Mouse (Mus musculus) liver, embryonic 14.5 days (tissue): Measurements from ENCODE around the gene Il6ra. TPM values are rescaled to one million over a fixed set of nuclear protein-coding genes. Genes with fewer than 3 reads are reported as not detected.
A peak's percentile ranks its signal among the peaks of the same experiment; 100 is the strongest.

Source experiments
- ATAC-seq: fragments of 200-750 bp; cut with Nextera tagmentation; 2 replicates; pipeline ENCODE4 v1.8.0; 2017; ENCODE audit warnings: moderate number of reproducible peaks, mild to moderate bottlenecking, moderate library complexity; ENCODE audit not compliant: insufficient read depth
- DNase-seq, 3 experiments: peaks; one replicate each; pipeline ENCODE4 v3.0.0-alpha.2; 2012 to 2013; ENCODE audit warnings: low read depth in 3 of 3, low spot score in 3 of 3
- H3K27ac ChIP-seq: fragments of 300-500 bp; sonication (generic); 2 replicates; pipeline ENCODE4 v1.5.1; 2014; ENCODE audit warnings: moderate library complexity, mild to moderate bottlenecking, control low read depth, inconsistent platforms
- H3K27me3 ChIP-seq: fragments of 300-500 bp; sonication (generic); 2 replicates; pipeline ENCODE4 v1.6.1; 2014; ENCODE audit warnings: mild to moderate bottlenecking, low read length, moderate library complexity; ENCODE audit not compliant: control insufficient read depth, insufficient read depth
- H3K36me3 ChIP-seq: fragments of 300-500 bp; sonication (generic); replicated peaks from 2 replicates; pipeline ENCODE4 v1.6.1; 2014; ENCODE audit warnings: low read depth; ENCODE audit not compliant: control insufficient read depth, insufficient read depth
- H3K4me1 ChIP-seq, 2 experiments: fragments of 200-500 bp in 1 of 2; fragments of 300-500 bp in 1 of 2; sonication (generic) in 1 of 2; replicated peaks; 2 replicates each; pipeline ENCODE4 v1.6.1; 2012 to 2014; ENCODE audit warnings: antibody characterized with exemption in 1 of 2, inconsistent platforms in 1 of 2, low read length in 1 of 2; ENCODE audit not compliant: control insufficient read depth in 2 of 2, insufficient read depth in 2 of 2
- H3K4me2 ChIP-seq: fragments of 300-500 bp; sonication (generic); 2 replicates; pipeline ENCODE4 v1.6.1; 2014; ENCODE audit warnings: low read depth, mild to moderate bottlenecking, control low read depth, moderate library complexity
- H3K4me3 ChIP-seq, 2 experiments: fragments of 200-500 bp in 1 of 2; fragments of 300-500 bp in 1 of 2; sonication (generic) in 1 of 2; 2 replicates each; pipeline ENCODE4 v1.5.1; 2012 to 2014; ENCODE audit warnings: low read depth in 2 of 2, low read length in 2 of 2, mild to moderate bottlenecking in 2 of 2, control low read depth in 1 of 2, inconsistent platforms in 1 of 2, moderate library complexity in 1 of 2; ENCODE audit not compliant: insufficient read depth in 1 of 2
- H3K9ac ChIP-seq: fragments of 300-500 bp; sonication (generic); replicated peaks from 2 replicates; pipeline ENCODE4 v1.6.1; 2014; ENCODE audit warnings: mild to moderate bottlenecking, control low read depth, moderate library complexity
- H3K9me3 ChIP-seq: fragments of 300-500 bp; sonication (generic); 2 replicates; pipeline ENCODE4 v1.6.1; 2016; ENCODE audit warnings: low read length, mixed read lengths; ENCODE audit not compliant: control insufficient read depth
- CTCF ChIP-seq: IDR thresholded peaks from 2 replicates; pipeline ENCODE4 v1.5.1; 2016; ENCODE audit warnings: antibody characterized with exemption, low read depth, control low read depth
- EP300 ChIP-seq: IDR thresholded peaks from 2 replicates; pipeline ENCODE4 v1.6.1; 2016; ENCODE audit warnings: antibody characterized with exemption, low read depth
- WGBS: fragments of 180-500 bp; shearing (Covaris S2); extraction: QIAGEN DNeasy Blood & Tissue Kit; methylation state at CpG from one replicate; pipeline ENCODE4 v1.1.7; 2014; ENCODE audit not compliant: insufficient replicate concordance; 5-methylcytosine and 5-hydroxymethylcytosine counted together
- polyA plus RNA-seq, 2 experiments: library from polyadenylated mRNA; depleted of rRNA in 1 of 2; stranded (reverse) in 1 of 2; unstranded in 1 of 2; fragments of >200 nt; fragmentation: Nextera tagmentation in 1 of 2; extraction: Ambion mirVana in 1 of 2; gene quantifications; 2 replicates each; pipeline versions ENCODE4 v1.2.1 to v1.2.3; 2012 to 2014

The Il6ra gene
- polyA plus RNA-seq, 2 experiments = 1.2 to 1.9 TPM

DNA sequence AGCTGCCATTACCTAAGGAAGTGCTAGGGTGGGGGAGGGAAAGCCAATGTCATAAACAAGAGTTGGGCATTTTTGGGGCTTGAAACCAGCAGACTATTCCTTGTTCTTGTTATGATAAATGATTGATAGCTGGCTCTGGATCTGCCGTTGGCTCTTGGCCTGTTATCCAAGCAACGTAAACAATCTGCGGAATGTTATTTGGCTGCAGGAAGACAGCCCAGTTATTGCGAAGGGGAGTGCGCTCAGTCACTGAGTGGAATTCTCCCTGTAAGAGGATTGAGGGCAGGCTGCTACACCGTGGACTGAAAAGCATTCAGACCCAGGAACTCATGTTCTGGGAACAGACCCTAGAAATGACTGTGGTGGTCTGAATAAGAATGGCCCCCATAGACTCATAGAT is 40.3 kb downstream of the Il6ra start:
- no peaks in the 10 kb centered on the region; the same call in 1 of the 2 replicates for H3K36me3 ChIP-seq
- peak overlapping the region; percentile 87 for H3K27ac ChIP-seq
- peaks cover 2% of the 10 kb centered on the region; the same call in 1 of the 2 replicates for H3K9me3 ChIP-seq
- H3K4me1 ChIP-seq = peaks cover 32 to 54% of the 10 kb centered on the region in 2 experiments
- WGBS = 89% methylated on average over 6 of the region's 6 CpGs
- H3K27me3 ChIP-seq = no peaks in the 10 kb centered on the region
- H3K9ac ChIP-seq = no peak overlapping the region; the same call in 1 of the 2 replicates
- DNase-seq (no peak), ATAC-seq (no peak)
- peak overlapping the region; percentile 13 to 34; a peak in 2 of 4 replicates for H3K4me3 ChIP-seq
- peak overlapping the region; percentile 56 for H3K4me2 ChIP-seq
- TF ChIP-seq EP300 = no peak
- TF ChIP-seq CTCF = no peak

DNA sequence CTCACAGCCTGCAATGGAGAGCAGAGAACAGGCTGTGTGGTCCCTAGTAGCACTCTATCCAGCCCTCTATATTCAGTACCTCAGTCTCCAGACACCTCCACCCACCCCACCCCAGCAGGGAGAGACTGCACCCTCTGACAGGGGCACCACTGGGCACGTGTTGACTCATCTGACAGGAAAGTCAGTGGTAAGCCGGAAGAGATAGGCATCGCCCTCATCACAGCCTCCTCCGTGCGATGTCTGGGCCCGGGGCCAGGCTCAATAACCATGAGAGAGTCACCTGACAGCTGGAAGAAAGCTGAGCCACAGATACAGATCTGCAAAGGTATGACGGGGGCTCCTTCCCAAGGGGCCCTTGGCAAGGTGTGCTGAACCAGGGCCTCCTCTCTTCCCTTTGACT is 40.8 kb downstream of the Il6ra start:
- H3K4me3 ChIP-seq = peak overlapping the region; percentile 13 to 34; a peak in 2 of 4 replicates
- peak overlapping the region; percentile 87 for H3K27ac ChIP-seq
- DNase-seq (peak in 1 of 3 experiments; percentile 31), ATAC-seq (peak; percentile 65)
- WGBS = 35% methylated on average over 7 of the region's 7 CpGs
- H3K27me3 ChIP-seq = no peaks in the 10 kb centered on the region
- peak overlapping the region; percentile 42 for H3K9ac ChIP-seq
- peaks cover 2% of the 10 kb centered on the region; the same call in 1 of the 2 replicates for H3K9me3 ChIP-seq
- H3K4me2 ChIP-seq = peak overlapping the region; percentile 56
- peaks cover 32 to 54% of the 10 kb centered on the region in 2 experiments for H3K4me1 ChIP-seq
- no peaks in the 10 kb centered on the region; the same call in 1 of the 2 replicates for H3K36me3 ChIP-seq
- no peak for TF ChIP-seq EP300
- TF ChIP-seq CTCF = no peak

DNA sequence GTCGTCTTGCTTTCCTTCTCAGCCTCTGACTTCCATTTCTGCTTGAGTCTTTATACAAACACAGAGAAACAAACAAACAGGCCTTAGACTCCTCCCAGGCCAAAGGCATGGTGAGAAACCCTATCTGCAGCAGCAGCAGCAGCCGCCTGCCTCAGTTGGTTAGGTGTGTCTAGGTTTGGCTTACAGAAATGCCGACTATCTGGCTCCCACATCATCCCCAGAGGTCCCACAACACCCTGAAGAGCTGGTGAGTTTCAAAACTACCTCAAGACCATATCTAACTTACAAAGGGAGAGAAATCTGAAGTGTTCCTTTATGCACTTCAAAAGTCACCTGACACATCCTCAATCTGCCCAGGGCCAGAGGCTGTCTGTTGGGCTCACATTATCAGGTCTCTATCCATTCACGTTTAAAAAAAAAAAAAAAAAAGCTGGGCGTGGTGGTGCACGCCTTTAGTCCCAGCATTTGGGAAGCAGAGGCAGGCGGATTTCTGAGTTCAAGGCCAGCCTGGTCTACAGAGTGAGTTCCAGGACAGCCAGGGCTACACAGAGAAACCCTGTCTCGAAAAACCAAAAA is 41.6 kb downstream of the Il6ra start:
- ATAC-seq (peak; percentile 91), DNase-seq (peak; percentile 73 to 76 (median 73))
- H3K27ac ChIP-seq = peak overlapping the region; percentile 87
- peak overlapping the region; percentile 28 for H3K9ac ChIP-seq
- peaks cover 2% of the 10 kb centered on the region; the same call in 1 of the 2 replicates for H3K9me3 ChIP-seq
- H3K27me3 ChIP-seq = no peaks in the 10 kb centered on the region
- H3K4me2 ChIP-seq = peak overlapping the region; percentile 56
- 26% methylated on average over 8 of the region's 8 CpGs for WGBS
- peak overlapping the region in 1 of 2 experiments; percentile 33; a peak in 2 of 4 replicates for H3K4me3 ChIP-seq
- H3K36me3 ChIP-seq = no peaks in the 10 kb centered on the region; the same call in 1 of the 2 replicates
- TF ChIP-seq CTCF (no peak), EP300 (peak; percentile 68)
- peaks cover 32 to 51% of the 10 kb centered on the region in 2 experiments for H3K4me1 ChIP-seq

DNA sequence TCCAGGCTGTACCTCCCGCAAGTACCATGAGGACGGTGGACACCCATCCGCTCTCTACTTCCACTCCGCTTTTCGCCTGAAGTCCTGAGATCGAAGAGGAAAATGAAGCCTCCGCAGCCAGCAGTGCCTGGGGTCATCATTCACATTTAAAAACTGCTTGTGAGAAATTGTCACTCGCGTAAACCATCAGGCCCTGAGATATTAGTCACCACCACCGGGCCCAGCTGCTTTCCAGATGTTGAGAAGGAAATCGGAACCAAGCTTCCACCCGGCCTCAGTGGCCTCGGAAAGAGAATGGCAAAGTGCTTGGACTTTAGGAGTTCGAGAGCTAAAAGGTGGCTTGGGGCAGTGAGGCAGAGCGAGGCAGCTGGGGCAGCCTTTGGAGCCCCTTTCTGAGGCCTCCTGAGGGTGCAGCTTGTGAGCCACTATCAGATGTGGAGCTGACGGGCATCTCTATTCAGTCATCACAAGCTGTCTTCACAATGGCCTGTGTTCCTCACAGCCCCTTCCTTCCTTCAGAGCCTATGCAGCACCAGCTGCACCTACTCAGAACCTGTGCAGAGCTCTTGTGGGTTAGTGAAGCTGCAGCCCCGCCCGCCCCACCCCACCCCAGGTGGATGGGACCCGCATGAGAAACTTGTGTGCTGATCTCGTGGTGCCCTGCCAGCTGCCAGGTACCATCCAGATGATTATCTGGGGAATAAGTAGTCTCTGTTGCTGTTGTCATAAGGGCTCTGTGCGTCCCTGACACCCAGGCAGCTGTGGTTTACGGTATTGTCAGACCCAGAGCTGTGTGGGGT is 42.3 kb downstream of the Il6ra start:
- no peaks in the 10 kb centered on the region; the same call in 1 of the 2 replicates for H3K36me3 ChIP-seq
- DNase-seq (peak in 1 of 3 experiments; percentile 15), ATAC-seq (peak; percentile 58)
- peak overlapping the region in 1 of 2 experiments; percentile 33; a peak in 2 of 4 replicates for H3K4me3 ChIP-seq
- 63% methylated on average over 22 of the region's 22 CpGs for WGBS
- H3K27ac ChIP-seq = peak overlapping the region; percentile 87
- peak overlapping the region; percentile 28 for H3K9ac ChIP-seq
- H3K4me1 ChIP-seq = peaks cover 32 to 49% of the 10 kb centered on the region in 2 experiments
- H3K9me3 ChIP-seq = peaks cover 2% of the 10 kb centered on the region; the same call in 1 of the 2 replicates
- H3K4me2 ChIP-seq = peak overlapping the region; percentile 56
- no peaks in the 10 kb centered on the region for H3K27me3 ChIP-seq
- no peak for TF ChIP-seq CTCF
- TF ChIP-seq EP300 = no peak
